Mouse (Mus musculus): Measurements from ENCODE around the gene Atxn10. TPM values are rescaled to one million over a fixed set of nuclear protein-coding genes. Genes with fewer than 3 reads are reported as not detected.

Gene Atxn10
- polyA plus RNA-seq, 1 experiment, result 66.8 TPM

GRCm38 (mm10) chr15:85409836-85410235 lies 73.8 kb downstream of the Atxn10 start:
- H3K4me1 ChIP-seq (ENCODE audit: control insufficient read depth, insufficient read depth, low read length), result peaks cover 3% of the 10 kb centered on the region; the same call in 1 of the 2 replicates
- TF ChIP-seq POLR2A (IDR thresholded peaks at IDR 0.05; ENCODE audit: borderline replicate concordance, control insufficient read depth, low read depth, low read length) (no peak), CTCF (IDR thresholded peaks at IDR 0.05; ENCODE audit: control insufficient read depth, insufficient read depth, low read length) (no peak)
- no peak overlapping the region for H3K4me3 ChIP-seq (replicated peaks; ENCODE audit: control insufficient read depth, low read depth, low read length)
- H3K27ac ChIP-seq (ENCODE audit: control insufficient read depth, insufficient read depth, low read depth, low read length, poor library complexity), result no peak overlapping the region
- 91% methylated on average over 6 of the region's 6 CpGs for WGBS

- TF ChIP-seq POLR2A (IDR thresholded peaks at IDR 0.05; ENCODE audit: borderline replicate concordance, control insufficient read depth, low read depth, low read length) (no peak), CTCF (IDR thresholded peaks at IDR 0.05; ENCODE audit: control insufficient read depth, insufficient read depth, low read length) (no peak)
These were observed 78.6 kb downstream of the Atxn10 start for GRCm38 (mm10) chr15:85414620-85415019.

DNA sequence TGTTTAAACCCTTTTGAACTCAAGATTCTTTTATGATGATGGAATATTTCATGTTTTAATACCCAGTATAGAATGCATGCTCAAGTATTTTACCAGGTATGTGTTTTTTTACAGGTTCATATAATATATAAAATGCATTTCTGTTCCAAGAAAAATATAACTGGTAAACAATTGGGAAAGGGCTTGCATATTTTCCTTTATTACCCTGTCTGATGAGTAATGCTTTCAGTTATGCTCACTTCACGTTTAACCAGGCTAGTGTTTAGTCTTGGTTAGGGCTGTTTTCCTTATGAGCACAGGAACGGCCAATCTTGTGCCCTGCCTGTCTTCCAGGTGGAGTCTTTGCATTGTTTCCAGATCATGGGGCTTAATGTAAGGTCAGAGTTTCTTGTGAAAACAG lies 84.6 kb downstream of the Atxn10 start:
- Histone ChIP-seq H3K27ac (ENCODE audit: control insufficient read depth, insufficient read depth, low read depth, low read length, poor library complexity) (no peak overlapping the region), H3K4me1 (ENCODE audit: control insufficient read depth, insufficient read depth, low read length) (no peaks in the 10 kb centered on the region), H3K4me3 (replicated peaks; ENCODE audit: control insufficient read depth, low read depth, low read length) (no peak overlapping the region)
- TF ChIP-seq POLR2A (IDR thresholded peaks at IDR 0.05; ENCODE audit: borderline replicate concordance, control insufficient read depth, low read depth, low read length) (no peak), CTCF (IDR thresholded peaks at IDR 0.05; ENCODE audit: control insufficient read depth, insufficient read depth, low read length) (no peak)
- WGBS, result 72% methylated on average over 2 of the region's 2 CpGs

More at GRCm38 (mm10) chr15:85414620-85415019, 78.6 kb downstream of the Atxn10 start:
- H3K4me1 ChIP-seq (ENCODE audit: control insufficient read depth, insufficient read depth, low read length), result no peaks in the 10 kb centered on the region; the same call in 1 of the 2 replicates
- H3K27ac ChIP-seq (ENCODE audit: control insufficient read depth, insufficient read depth, low read depth, low read length, poor library complexity), result no peak overlapping the region
- no peak overlapping the region for H3K4me3 ChIP-seq (replicated peaks; ENCODE audit: control insufficient read depth, low read depth, low read length)
- 55% methylated on average over 2 of the region's 2 CpGs for WGBS

GRCm38 (mm10) chr15:85424197-85424596 lies 88.2 kb downstream of the Atxn10 start:
- Histone ChIP-seq H3K27ac (ENCODE audit: control insufficient read depth, insufficient read depth, low read depth, low read length, poor library complexity) (no peak overlapping the region), H3K4me3 (replicated peaks; ENCODE audit: control insufficient read depth, low read depth, low read length) (no peak overlapping the region), H3K4me1 (ENCODE audit: control insufficient read depth, insufficient read depth, low read length) (no peaks in the 10 kb centered on the region)
- WGBS, result 84% methylated on average over 3 of the region's 3 CpGs
- TF ChIP-seq CTCF (IDR thresholded peaks at IDR 0.05; ENCODE audit: control insufficient read depth, insufficient read depth, low read length) (no peak), POLR2A (IDR thresholded peaks at IDR 0.05; ENCODE audit: borderline replicate concordance, control insufficient read depth, low read depth, low read length) (no peak)

GRCm38 (mm10) chr15:85428140-85428539 lies 92.1 kb downstream of the Atxn10 start:
- Histone ChIP-seq H3K4me1 (ENCODE audit: control insufficient read depth, insufficient read depth, low read length) (no peaks in the 10 kb centered on the region), H3K4me3 (replicated peaks; ENCODE audit: control insufficient read depth, low read depth, low read length) (no peak overlapping the region), H3K27ac (ENCODE audit: control insufficient read depth, insufficient read depth, low read depth, low read length, poor library complexity) (no peak overlapping the region)
- WGBS, result 89% methylated on average over 6 of the region's 6 CpGs
- no peak for TF ChIP-seq CTCF (IDR thresholded peaks at IDR 0.05; ENCODE audit: control insufficient read depth, insufficient read depth, low read length)
- TF ChIP-seq POLR2A (IDR thresholded peaks at IDR 0.05; ENCODE audit: borderline replicate concordance, control insufficient read depth, low read depth, low read length), result no peak

DNA sequence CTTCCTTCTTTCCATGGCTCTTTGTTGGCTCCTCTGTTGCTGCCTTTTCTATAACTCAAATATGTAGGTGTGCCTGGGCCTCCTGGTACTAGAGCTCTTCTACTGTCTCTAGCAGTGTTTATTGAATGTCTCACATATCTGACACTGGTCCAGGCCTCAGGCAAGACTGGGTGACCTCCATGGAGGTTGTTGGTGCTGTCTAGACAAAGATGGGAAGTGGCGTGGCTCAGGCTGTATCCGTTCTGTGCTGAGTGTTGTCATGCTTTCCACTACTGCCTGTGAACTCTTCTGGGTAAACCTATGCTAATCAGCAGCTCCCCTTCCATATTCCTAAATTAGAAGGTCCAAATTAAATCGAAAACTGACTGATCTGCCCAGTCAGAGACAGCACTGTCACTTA lies 106.5 kb downstream of the Atxn10 start:
- TF ChIP-seq CTCF (IDR thresholded peaks at IDR 0.05; ENCODE audit: control insufficient read depth, insufficient read depth, low read length) (no peak), POLR2A (IDR thresholded peaks at IDR 0.05; ENCODE audit: borderline replicate concordance, control insufficient read depth, low read depth, low read length) (no peak)
- WGBS, result 83% methylated on average over 3 of the region's 3 CpGs
- Histone ChIP-seq H3K27ac (ENCODE audit: control insufficient read depth, insufficient read depth, low read depth, low read length, poor library complexity) (no peak overlapping the region), H3K4me1 (ENCODE audit: control insufficient read depth, insufficient read depth, low read length) (no peaks in the 10 kb centered on the region), H3K4me3 (replicated peaks; ENCODE audit: control insufficient read depth, low read depth, low read length) (no peak overlapping the region)

DNA sequence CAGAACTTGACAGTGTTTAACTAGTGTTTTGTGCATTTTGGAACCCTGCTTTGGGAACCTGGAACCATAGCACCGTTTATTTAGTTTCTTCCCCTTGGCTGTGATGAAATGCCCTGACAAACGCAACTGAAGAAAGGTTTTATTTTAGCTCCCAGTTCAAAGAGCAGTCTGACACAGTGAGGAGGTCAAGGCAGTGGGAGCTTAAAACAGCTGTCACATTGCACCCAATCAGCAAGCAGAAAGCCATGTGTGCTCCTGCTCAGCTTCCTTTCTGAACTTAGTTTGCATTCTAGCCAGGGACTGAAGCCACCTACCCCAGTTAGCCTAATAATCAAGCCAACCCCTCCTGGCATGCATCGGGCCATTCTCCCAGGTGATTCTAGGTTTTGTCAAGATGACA lies 110.6 kb downstream of the Atxn10 start:
- Histone ChIP-seq H3K4me3 (replicated peaks; ENCODE audit: control insufficient read depth, low read depth, low read length) (no peak overlapping the region), H3K27ac (ENCODE audit: control insufficient read depth, insufficient read depth, low read depth, low read length, poor library complexity) (no peak overlapping the region), H3K4me1 (ENCODE audit: control insufficient read depth, insufficient read depth, low read length) (no peaks in the 10 kb centered on the region)
- 77% methylated on average over 3 of the region's 3 CpGs for WGBS
- no peak for TF ChIP-seq POLR2A (IDR thresholded peaks at IDR 0.05; ENCODE audit: borderline replicate concordance, control insufficient read depth, low read depth, low read length)
- no peak for TF ChIP-seq CTCF (IDR thresholded peaks at IDR 0.05; ENCODE audit: control insufficient read depth, insufficient read depth, low read length)

DNA sequence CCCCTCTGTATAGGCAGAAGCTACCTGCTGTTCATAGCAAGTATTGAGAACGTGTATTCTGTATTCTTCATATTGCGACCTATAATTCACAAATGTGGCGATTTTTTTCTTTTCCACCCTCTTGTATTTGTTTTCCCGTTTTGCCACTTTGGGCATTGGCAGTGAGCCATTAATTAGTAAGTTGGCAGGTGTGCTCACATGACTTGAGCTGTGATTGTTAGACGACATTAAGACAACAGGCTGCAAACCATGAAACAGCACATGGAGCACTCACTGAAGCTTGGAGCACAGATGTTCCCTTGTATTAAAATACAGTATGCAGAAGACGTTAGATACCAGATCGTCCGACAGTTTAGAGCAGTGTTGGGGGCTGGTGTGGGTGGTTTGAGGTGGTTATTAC lies 120.8 kb downstream of the Atxn10 start:
- WGBS, result 85% methylated on average over 8 of the region's 8 CpGs
- no peak for TF ChIP-seq CTCF (IDR thresholded peaks at IDR 0.05; ENCODE audit: control insufficient read depth, insufficient read depth, low read length)
- TF ChIP-seq POLR2A (IDR thresholded peaks at IDR 0.05; ENCODE audit: borderline replicate concordance, control insufficient read depth, low read depth, low read length), result no peak

DNA sequence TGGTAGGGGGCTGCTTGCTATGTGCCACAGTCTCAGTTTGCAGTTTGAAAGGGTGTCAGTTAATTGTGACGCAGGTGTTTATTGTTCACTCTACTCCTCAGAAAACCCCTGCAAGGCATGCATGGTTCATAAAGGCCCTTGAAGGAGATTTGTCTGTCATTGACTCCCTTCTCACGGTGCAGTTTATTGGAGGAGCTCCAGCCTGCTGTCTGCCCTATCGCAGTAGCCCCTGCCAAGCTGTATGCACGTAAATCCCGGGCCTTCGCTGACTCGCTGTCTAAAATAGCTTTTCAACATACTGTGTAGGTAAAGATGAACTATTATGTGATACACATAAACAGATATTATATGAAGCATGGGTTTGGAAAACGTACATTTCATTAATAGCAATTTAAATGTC lies 121.8 kb downstream of the Atxn10 start:
- Histone ChIP-seq H3K27ac (ENCODE audit: control insufficient read depth, insufficient read depth, low read depth, low read length, poor library complexity) (no peak overlapping the region), H3K4me3 (replicated peaks; ENCODE audit: control insufficient read depth, low read depth, low read length) (no peak overlapping the region), H3K4me1 (ENCODE audit: control insufficient read depth, insufficient read depth, low read length) (no peaks in the 10 kb centered on the region)
- 87% methylated on average over 8 of the region's 8 CpGs for WGBS
- TF ChIP-seq POLR2A (IDR thresholded peaks at IDR 0.05; ENCODE audit: borderline replicate concordance, control insufficient read depth, low read depth, low read length) (no peak), CTCF (IDR thresholded peaks at IDR 0.05; ENCODE audit: control insufficient read depth, insufficient read depth, low read length) (no peak)

More for the DNA sequence above, 120.8 kb downstream of the Atxn10 start:
- H3K4me1 ChIP-seq (ENCODE audit: control insufficient read depth, insufficient read depth, low read length), result no peaks in the 10 kb centered on the region
- H3K4me3 ChIP-seq (replicated peaks; ENCODE audit: control insufficient read depth, low read depth, low read length), result no peak overlapping the region
- no peak overlapping the region for H3K27ac ChIP-seq (ENCODE audit: control insufficient read depth, insufficient read depth, low read depth, low read length, poor library complexity)

Data from bone marrow, adult 2 months (tissue).